Mouse (Mus musculus) midbrain, embryonic 15.5 days (tissue): ENCODE data around the gene Cit. TPM values are rescaled to one million over a fixed set of nuclear protein-coding genes. Genes with fewer than 3 reads are reported as not detected.
A peak's percentile ranks its signal among the peaks of the same experiment; 100 is the strongest.

ENCODE experiments used
- ATAC-seq: fragments of 200-750 bp; cut with Nextera tagmentation; replicated peaks from 2 replicates; pipeline ENCODE4 v1.8.0; 2017; ENCODE audit warnings: moderate TSS enrichment
- H3K27ac ChIP-seq: fragments of 300-500 bp; sonication (generic); 2 replicates; pipeline ENCODE4 v1.5.1; 2015; ENCODE audit warnings: mild to moderate bottlenecking, inconsistent platforms
- H3K27me3 ChIP-seq: fragments of 300-500 bp; sonication (generic); replicated peaks from 2 replicates; pipeline ENCODE4 v1.6.1; 2015; ENCODE audit warnings: inconsistent platforms
- H3K36me3 ChIP-seq: fragments of 300-500 bp; sonication (generic); replicated peaks from 2 replicates; pipeline ENCODE4 v1.6.1; 2015; ENCODE audit warnings: inconsistent platforms
- H3K4me1 ChIP-seq: fragments of 300-500 bp; sonication (generic); 2 replicates; pipeline ENCODE4 v1.6.1; 2015; ENCODE audit warnings: inconsistent platforms
- H3K4me2 ChIP-seq: fragments of 300-500 bp; sonication (generic); 2 replicates; pipeline ENCODE4 v1.6.1; 2015; ENCODE audit warnings: inconsistent platforms, mild to moderate bottlenecking, moderate library complexity
- H3K4me3 ChIP-seq: fragments of 300-500 bp; sonication (generic); 2 replicates; pipeline ENCODE4 v1.5.1; 2015; ENCODE audit warnings: mild to moderate bottlenecking, inconsistent platforms
- H3K9ac ChIP-seq: fragments of 300-500 bp; sonication (generic); 2 replicates; pipeline ENCODE4 v1.6.1; 2015; ENCODE audit warnings: mild to moderate bottlenecking, inconsistent platforms
- H3K9me3 ChIP-seq: fragments of 300-500 bp; sonication (generic); 2 replicates; pipeline ENCODE4 v1.6.1; 2016; ENCODE audit warnings: inconsistent platforms
- WGBS: fragments of 180-500 bp; shearing (Covaris S2); methylation state at CpG from one replicate; pipeline ENCODE4 v1.1.7; 2015; ENCODE audit warnings: mixed read lengths; 5-methylcytosine and 5-hydroxymethylcytosine counted together
- polyA plus RNA-seq: library from polyadenylated mRNA; unstranded; fragments of >200 nt; fragmentation: Nextera tagmentation; extraction: Ambion mirVana; gene quantifications from 2 replicates; pipeline ENCODE4 v1.2.1, GENCODE M21; 2015

Cit gene
- polyA plus RNA-seq, 1 experiment from 2014 or later: 25.8 TPM

DNA sequence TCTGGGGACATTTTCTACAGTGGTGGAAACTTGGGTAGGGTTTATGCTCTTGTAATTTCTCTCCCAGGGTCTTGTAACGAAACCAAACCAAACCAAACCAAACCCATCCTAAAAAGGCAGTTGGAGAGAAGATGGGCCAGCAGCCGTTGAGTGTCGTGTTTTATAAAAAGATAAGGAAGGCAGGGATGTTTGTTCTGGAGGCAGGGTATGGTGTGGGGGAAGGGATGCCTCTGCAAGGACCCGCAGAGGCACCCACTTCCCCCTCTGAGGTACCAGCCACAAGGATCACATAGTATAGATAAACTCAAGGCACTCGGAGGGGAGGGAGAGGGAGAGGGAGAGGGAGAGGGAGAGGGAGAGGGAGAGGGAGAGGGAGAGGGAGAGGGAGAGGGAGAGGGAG, 4.6 kb upstream of the Cit start:
- 88% methylated on average over 5 of the region's 5 CpGs for WGBS
- no peak for ATAC-seq
- Histone ChIP-seq H3K27ac (no peak overlapping the region), H3K4me3 (no peak overlapping the region), H3K36me3 (no peaks in the 10 kb centered on the region), H3K9ac (no peak overlapping the region), H3K4me2 (no peak overlapping the region), H3K9me3 (no peaks in the 10 kb centered on the region), H3K27me3 (no peaks in the 10 kb centered on the region), H3K4me1 (peaks cover 11% of the 10 kb centered on the region)

DNA sequence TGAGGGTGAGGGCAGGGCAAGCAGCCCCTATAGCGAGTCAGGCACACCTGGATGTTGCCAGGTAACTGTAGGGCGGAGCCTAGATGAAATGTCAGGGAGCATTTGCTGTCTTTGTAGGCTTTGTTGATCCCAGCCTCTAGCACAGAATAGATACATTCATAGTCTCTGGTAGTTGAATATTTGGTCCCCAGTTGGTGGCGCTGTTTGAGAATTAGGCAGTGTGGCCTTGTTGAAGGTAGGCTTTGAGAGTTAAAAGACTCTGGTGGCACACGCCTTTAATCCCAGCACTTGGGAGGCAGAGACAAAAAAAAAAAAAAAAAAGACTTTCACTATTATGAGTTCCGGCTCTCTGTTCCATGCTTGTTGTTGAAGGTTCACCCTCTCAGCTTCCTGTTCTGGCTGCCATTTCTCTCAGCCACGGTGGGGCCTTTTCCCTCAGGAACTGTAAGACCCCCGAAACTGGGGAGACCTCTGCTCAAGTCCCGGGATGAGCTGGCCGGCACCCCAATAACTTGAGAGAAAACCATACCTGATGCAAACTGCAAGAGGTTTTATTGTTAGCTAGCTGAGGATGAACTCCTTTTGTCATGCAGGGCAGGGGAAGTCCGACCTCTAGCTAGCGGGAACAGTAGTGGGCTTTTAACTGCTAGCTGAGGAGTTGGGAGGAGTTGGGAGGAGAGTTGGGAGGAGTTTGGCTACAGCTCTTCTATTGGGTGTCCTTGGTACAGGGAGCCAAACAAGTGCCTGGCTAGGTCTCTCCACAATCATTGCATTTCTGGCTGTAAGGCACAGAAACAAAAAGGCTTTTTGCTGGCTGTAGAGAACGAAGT, 3.9 kb upstream of the Cit start:
- H3K9me3 ChIP-seq: no peaks in the 10 kb centered on the region
- H3K36me3 ChIP-seq: no peaks in the 10 kb centered on the region
- H3K4me1 ChIP-seq: peaks cover 16% of the 10 kb centered on the region
- ATAC-seq: no peak
- no peak overlapping the region for H3K9ac ChIP-seq
- 75% methylated on average over 12 of the region's 12 CpGs for WGBS
- H3K4me2 ChIP-seq: no peak overlapping the region
- H3K27me3 ChIP-seq: no peaks in the 10 kb centered on the region
- no peak overlapping the region for H3K4me3 ChIP-seq
- no peak overlapping the region for H3K27ac ChIP-seq

DNA sequence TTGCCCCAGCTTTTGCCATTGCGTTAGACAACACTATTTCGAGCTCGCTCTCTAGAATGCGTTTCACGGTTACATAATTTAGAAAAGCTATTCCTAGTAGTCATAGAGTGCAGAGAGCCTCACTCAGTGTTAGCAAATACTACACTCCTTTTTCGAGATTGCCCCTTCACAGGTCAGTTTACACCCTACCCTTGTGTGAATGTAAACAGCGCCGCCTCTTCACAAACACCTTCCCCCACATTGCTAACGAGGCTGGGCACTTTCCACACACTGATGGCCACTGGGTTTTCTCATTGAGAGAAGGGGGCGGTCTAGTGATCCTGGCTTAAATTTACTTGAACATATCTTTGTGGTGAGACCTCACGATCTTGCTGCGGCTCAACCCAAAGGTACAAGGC, 711 bp upstream of the Cit start:
- H3K4me3 ChIP-seq: peak overlapping the region; percentile 44
- ATAC-seq: no peak
- peak overlapping the region; percentile 20; the same call in 1 of the 2 replicates for H3K9ac ChIP-seq
- peaks cover 16% of the 10 kb centered on the region for H3K4me1 ChIP-seq
- H3K27me3 ChIP-seq: no peaks in the 10 kb centered on the region
- no peak overlapping the region for H3K27ac ChIP-seq
- H3K36me3 ChIP-seq: no peaks in the 10 kb centered on the region
- no peaks in the 10 kb centered on the region for H3K9me3 ChIP-seq
- 5% methylated on average over 12 of the region's 12 CpGs for WGBS
- H3K4me2 ChIP-seq: peak overlapping the region; percentile 88

DNA sequence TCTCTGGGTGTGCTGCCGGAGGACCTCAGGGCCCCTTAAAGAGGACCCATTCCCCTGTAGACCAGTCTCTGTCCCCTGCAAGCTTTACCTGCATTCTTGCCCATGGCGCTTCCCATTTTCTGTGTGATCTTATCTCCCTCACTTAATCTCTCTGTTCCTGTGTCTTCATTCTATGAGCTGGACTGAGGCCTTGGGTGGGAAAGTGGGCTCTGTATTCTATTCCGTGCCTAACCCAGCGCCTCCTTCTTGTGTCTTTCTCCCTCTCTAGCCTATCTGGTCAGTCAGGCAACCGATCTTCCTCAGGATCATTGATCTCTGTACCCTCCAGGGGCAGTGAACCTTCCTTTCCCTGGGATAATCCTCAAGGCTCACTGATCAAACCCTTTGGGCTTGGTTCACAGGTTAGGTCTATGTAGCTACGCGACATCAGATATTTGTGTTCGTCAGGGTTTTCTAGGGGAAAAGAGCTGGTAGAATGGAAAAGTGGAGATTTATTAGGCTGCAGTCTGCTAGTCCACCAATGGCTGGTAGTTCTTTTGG, 627 bp downstream of the Cit start:
- H3K27me3 ChIP-seq: no peaks in the 10 kb centered on the region
- ATAC-seq: no peak
- H3K9me3 ChIP-seq: no peaks in the 10 kb centered on the region
- no peak overlapping the region for H3K27ac ChIP-seq
- WGBS: 31% methylated on average over 8 of the region's 8 CpGs
- peak overlapping the region; percentile 44 for H3K4me3 ChIP-seq
- H3K4me1 ChIP-seq: peaks cover 16% of the 10 kb centered on the region
- peak overlapping the region; percentile 88 for H3K4me2 ChIP-seq
- 0 out of 2 replicates have a peak overlapping the region, but pooled peaks have one; percentile 5 for H3K9ac ChIP-seq
- no peaks in the 10 kb centered on the region for H3K36me3 ChIP-seq

DNA sequence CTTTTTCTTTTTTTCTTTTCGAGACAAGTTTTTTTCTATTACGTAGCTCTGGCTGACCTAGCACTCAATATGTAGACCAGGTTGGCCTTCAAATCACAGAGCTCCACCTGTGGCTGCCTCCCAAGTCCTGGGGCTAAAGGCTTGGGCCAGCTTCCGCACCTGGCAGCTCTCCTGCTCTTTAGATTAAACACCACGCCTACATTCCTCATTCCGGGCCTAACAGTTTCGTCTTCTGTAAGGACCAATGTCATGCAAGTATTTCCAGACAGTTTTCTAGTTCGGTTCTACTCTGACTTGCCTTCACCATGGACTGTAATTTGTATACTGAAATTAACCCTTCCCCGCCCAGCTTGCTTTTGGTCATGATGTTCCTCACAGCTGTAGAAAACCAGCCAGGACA, 2.1 kb downstream of the Cit start:
- ATAC-seq: no peak
- Histone ChIP-seq H3K4me2 (no peak overlapping the region), H3K9ac (no peak overlapping the region), H3K4me1 (peaks cover 16% of the 10 kb centered on the region), H3K4me3 (no peak overlapping the region), H3K9me3 (no peaks in the 10 kb centered on the region), H3K27ac (no peak overlapping the region), H3K27me3 (no peaks in the 10 kb centered on the region), H3K36me3 (no peaks in the 10 kb centered on the region)
- 85% methylated on average over 8 of the region's 8 CpGs for WGBS

DNA sequence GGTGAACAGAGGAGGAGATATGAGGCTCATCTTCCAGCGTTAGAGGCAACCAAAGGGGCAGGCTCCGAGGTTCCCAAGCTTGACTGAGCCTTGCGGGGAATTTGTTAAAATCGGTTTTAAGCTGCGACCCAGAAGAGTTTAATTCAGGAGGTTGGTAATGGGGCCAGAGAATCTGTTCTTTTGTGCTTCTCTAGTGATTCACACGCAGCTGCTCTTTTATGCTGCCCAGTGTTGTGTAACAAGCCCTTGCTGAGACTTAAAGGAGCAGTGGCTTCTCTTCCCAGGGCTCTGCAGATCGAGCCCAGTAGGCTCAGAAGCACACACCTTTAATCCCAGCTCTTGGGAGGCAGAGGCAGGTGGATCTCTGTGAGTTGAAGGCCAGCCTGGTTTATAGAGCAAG, 3.4 kb downstream of the Cit start:
- Histone ChIP-seq H3K4me2 (no peak overlapping the region), H3K9ac (no peak overlapping the region), H3K27me3 (no peaks in the 10 kb centered on the region), H3K9me3 (no peaks in the 10 kb centered on the region), H3K36me3 (no peaks in the 10 kb centered on the region), H3K4me3 (no peak overlapping the region), H3K4me1 (peaks cover 16% of the 10 kb centered on the region), H3K27ac (no peak overlapping the region)
- WGBS: 42% methylated on average over 7 of the region's 7 CpGs
- no peak for ATAC-seq

DNA sequence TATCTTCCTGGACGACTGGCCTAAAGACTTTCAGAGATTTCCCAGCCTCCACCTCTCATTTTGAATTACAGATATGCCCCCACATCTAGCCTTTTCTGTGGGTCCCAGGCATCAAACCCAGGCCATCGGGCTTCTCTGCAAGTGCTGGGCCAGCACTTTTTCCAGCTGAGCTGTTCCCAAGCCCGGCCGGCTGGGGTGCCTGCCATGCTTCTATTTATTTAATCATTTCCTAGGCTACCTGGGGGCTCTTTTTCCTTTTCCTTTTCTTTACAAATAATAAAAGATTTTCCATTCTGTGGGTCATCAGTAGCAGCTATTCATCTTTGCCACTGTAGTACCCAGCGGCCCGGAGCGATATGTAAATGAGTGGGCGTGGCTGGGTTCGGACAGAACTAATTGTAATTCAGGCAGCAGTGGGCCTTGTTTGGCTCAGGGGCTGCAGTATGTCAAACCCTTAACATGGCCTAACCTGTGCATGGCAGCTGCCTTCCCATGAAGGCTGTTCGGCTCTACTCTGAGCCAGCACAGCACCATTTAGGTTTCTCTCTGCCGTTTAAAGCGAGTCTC, 4.3 kb downstream of the Cit start:
- Histone ChIP-seq H3K4me2 (no peak overlapping the region), H3K9ac (no peak overlapping the region), H3K36me3 (no peaks in the 10 kb centered on the region), H3K27ac (no peak overlapping the region), H3K9me3 (no peaks in the 10 kb centered on the region), H3K4me1 (peaks cover 12% of the 10 kb centered on the region), H3K27me3 (no peaks in the 10 kb centered on the region), H3K4me3 (no peak overlapping the region)
- WGBS: 73% methylated on average over 12 of the region's 12 CpGs
- no peak for ATAC-seq

DNA sequence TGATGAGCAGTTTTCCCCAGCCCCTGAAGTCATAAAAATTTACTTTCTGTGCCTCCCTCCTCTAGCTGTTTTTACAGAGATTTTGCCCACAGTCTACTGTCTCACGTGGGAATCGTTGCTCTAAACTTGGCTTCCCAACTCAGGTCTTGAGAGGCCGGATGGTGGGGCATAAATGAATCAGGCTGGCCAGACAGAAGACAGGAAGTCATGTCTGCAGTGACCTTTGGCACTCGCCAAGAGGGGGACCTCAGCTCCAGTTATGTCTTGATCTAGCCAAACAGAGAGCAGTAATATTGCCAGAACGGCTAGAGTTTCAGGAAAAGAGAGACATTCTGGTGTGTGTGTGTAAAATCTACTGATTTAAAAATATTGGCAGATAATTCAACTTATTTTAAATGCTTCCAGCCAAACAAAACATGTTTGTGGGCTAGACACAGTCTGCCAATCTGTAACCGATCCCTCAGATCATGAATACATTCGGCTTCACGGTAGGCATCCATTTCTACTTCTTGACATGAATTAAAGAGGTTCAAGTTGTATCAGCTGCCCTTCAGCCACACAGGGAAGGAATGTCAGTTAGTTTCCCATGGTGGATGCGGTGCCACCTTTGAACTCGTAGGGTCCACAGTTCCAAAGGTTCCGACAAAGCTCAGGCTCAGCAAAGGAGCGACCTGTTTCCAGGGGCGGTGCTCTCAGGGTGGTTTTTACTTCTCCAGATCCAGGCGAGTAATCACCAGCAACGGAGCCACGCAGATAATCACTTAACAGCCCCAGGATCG, 5.4 kb downstream of the Cit start:
- ATAC-seq: no peak
- WGBS: 92% methylated on average over 17 of the region's 17 CpGs
- Histone ChIP-seq H3K36me3 (no peaks in the 10 kb centered on the region), H3K4me1 (peaks cover 5% of the 10 kb centered on the region), H3K9ac (no peak overlapping the region), H3K27me3 (no peaks in the 10 kb centered on the region), H3K9me3 (no peaks in the 10 kb centered on the region), H3K4me2 (no peak overlapping the region), H3K27ac (no peak overlapping the region), H3K4me3 (no peak overlapping the region)

DNA sequence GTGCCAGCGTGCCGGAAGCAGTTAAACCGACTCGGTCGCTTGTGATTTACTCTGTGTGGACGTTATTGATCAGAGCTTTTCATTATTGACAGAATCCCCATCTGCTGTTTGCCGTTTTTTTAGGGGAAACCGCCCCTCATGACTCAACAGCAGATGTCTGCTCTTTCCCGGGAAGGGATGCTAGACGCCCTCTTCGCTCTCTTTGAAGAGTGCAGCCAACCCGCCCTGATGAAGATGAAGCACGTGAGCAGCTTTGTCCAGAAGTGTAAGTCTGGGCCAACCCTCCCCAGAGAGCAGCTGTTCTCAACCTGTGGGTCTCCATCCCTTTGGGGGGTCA, 5.9 kb downstream of the Cit start:
- Histone ChIP-seq H3K9ac (no peak overlapping the region), H3K9me3 (no peaks in the 10 kb centered on the region), H3K4me1 (no peaks in the 10 kb centered on the region; the same call in 1 of the 2 replicates), H3K4me3 (no peak overlapping the region), H3K4me2 (no peak overlapping the region), H3K36me3 (no peaks in the 10 kb centered on the region), H3K27ac (no peak overlapping the region), H3K27me3 (no peaks in the 10 kb centered on the region)
- WGBS: 92% methylated on average over 13 of the region's 13 CpGs
- ATAC-seq: no peak

DNA sequence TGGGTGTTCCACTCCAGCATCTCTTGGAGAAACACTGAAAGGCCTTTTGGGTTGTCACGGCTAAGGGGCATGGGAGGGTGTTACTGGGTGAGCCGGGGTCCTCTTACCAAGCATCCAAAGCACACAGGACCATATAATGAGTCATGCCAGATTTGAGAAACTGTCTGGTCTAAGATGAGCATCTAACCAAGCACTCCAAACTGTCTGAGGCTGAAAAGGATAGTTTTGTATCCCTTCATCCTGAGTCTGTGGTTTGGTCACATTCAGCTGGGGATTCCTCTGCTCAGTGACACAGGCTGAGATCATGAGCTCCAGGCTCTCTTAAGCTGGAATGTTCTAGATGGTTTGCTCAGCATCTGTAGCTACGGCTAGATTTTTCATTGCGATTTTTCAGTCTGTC, 7.4 kb downstream of the Cit start:
- 96% methylated on average over 4 of the region's 4 CpGs for WGBS
- no peak overlapping the region for H3K27ac ChIP-seq
- H3K4me2 ChIP-seq: no peak overlapping the region
- no peaks in the 10 kb centered on the region for H3K36me3 ChIP-seq
- no peaks in the 10 kb centered on the region for H3K9me3 ChIP-seq
- H3K9ac ChIP-seq: no peak overlapping the region
- H3K4me1 ChIP-seq: no peaks in the 10 kb centered on the region; the same call in 1 of the 2 replicates
- no peaks in the 10 kb centered on the region for H3K27me3 ChIP-seq
- no peak overlapping the region for H3K4me3 ChIP-seq
- no peak for ATAC-seq

DNA sequence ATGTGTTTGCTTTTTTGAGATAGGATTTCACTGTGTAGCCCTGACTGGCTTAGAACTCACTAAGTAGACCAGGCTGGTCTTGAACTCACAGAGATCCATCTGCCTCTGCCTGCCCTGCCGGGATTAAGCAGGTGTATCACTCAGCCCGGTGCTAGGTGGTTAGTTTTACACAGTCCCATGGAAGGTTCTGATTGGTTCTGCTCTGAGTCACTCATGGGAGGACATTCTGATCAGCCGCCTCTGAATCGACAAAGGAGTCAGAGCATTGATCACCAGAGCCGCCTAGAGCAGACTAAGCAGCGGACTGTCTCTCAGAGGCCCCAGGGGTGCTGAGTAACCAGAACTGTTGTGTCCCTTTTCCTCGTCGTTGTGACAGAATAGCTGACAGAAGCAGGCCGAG, 8.6 kb downstream of the Cit start:
- Histone ChIP-seq H3K9me3 (no peaks in the 10 kb centered on the region), H3K4me2 (no peak overlapping the region), H3K27ac (no peak overlapping the region), H3K27me3 (no peaks in the 10 kb centered on the region), H3K36me3 (no peaks in the 10 kb centered on the region), H3K4me1 (peaks cover 7% of the 10 kb centered on the region; the same call in 1 of the 2 replicates), H3K9ac (no peak overlapping the region), H3K4me3 (no peak overlapping the region)
- 84% methylated on average over 9 of the region's 9 CpGs for WGBS
- no peak for ATAC-seq

DNA sequence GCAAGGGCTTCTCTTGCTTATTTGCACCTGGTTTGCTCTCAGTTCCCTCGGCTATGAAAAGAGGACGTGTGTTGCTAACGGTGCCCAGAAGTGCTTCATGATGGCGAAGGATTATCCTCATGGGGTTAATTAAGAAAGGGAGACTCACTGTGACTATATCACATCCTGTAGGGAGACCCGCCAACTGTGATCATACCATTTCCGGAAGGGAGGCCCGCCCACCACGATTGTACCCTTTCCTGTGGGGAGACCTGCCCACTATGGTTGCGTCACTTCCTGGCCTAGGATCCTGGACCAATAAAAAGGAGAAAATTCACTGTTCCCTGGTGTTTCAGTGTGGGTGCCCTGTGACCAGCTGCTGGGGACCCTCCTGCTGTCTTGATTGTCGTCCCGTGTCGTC, 9.3 kb downstream of the Cit start:
- WGBS: 84% methylated on average over 12 of the region's 12 CpGs
- Histone ChIP-seq H3K27ac (no peak overlapping the region), H3K4me3 (no peak overlapping the region), H3K9me3 (no peaks in the 10 kb centered on the region), H3K4me2 (no peak overlapping the region), H3K9ac (no peak overlapping the region), H3K4me1 (peaks cover 8% of the 10 kb centered on the region; the same call in 1 of the 2 replicates), H3K27me3 (no peaks in the 10 kb centered on the region), H3K36me3 (no peaks in the 10 kb centered on the region)
- ATAC-seq: no peak
